Mouse (Mus musculus) 3134 (cell line): ENCODE measurements around the gene Lrriq1.

Experiments
- DNase-seq: peaks from one replicate; pipeline ENCODE4 v3.0.0-alpha.2; 2011; ENCODE audit warnings: low spot score; ENCODE audit not compliant: insufficient read length; ENCODE audit errors: extremely low read depth

The Lrriq1 gene

DNA sequence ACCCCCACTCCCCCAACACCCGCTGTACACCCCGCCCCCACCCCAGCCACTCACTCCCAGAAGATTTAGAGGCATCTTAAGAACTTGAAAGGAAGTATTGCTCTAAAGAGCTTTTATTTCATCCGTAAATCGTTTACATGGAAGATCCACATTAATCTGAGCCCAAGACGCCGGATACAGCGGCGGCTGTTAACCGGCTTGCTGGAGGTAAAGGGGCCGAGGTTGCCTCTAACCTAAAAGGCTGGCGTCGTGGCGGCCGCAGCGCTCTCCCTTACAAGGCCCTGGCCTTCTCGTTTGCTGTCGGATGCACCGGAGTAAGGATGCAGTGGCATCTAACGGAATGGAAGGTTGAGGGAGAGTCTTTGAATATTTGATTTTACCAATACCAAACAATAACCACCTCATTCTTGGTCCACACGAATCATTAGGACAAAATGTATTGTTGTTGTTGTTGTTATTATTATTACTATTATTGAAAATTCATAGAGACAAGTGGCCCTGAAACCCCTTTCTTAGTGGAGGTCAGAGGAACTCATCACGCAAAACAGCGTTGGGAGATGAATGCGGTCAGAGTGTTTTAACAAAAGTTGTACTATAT, 206.9 kb downstream of the Lrriq1 start:
- no peak for DNase-seq

- no peak for DNase-seq
Observed at GRCm38 (mm10) chr10:103028253-103029131, 207.6 kb downstream of the Lrriq1 start.

GRCm38 (mm10) chr10:103027931-103028252, 208.2 kb downstream of the Lrriq1 start:
- no peak for DNase-seq

- DNase-seq = no peak
Observed at GRCm38 (mm10) chr10:103027226-103027930, 208.7 kb downstream of the Lrriq1 start.

DNA sequence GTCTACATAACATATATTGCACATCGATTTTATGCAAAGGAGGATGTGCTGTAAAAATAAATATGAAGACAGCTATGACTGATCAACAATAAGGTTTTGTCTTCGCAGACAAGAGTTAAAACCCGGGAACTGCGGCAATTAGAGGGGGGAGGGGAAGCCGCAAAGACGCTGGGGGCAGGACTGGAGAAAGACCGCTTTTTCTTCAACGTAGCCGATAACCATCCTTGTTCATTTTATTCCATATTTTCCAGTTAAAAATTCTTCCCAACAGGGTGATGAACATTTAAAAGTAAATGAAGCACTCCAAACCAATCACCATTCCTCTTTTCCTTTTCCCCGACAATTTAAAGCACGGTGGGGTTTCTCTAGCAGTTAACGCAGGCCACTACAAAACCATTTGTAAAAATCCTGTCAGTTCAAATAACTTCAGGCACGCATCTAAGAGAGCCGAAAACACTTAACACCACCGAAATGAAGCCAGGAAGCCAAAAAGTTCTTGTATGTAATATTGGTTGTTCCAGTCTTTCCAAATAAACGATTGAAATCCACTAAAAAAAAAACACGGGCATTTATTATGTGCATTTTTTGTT, 209.4 kb downstream of the Lrriq1 start:
- DNase-seq = no peak

DNA sequence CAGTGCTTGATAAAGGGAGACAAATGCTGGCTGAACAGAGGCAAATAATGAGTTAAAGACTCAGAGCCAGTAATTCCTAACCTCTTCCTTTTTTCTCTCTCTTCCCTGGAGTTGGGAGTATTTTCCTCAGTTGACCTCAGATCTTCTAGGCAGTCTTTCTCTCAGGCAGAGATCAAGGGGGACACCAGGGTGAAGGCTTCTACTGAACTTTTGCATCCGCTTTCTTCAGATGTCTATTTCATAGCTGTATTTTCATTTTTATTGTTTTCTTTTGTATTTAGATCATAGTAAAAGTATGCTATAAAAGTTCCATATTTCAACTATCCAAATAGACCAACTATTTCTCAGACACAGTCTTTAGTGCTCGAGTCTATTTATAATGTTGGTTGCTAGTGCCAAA, 233.6 kb downstream of the Lrriq1 start:
- no peak for DNase-seq

DNA sequence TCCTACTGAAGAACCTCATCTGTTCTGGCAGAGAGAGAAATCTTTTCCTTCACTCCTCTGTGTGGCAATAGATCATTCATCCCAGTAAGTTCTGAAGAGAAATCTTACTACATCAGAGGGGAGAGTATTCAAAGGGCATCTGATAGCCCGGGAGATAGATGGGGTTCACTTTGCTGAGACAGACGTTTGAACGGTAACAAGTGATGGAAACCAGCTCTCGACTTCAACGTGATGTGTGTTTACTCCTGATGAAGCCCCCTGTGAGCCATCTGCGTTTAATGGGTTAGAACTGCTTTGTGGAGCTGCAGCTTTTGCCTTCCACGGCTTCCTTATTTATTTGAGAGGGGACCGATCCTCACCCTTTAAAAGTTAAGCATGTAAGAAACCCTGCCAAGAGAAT, 235.2 kb downstream of the Lrriq1 start:
- no peak for DNase-seq

- DNase-seq = no peak
Observed at GRCm38 (mm10) chr10:102999584-102999983, 236.5 kb downstream of the Lrriq1 start.
